Comparison of ENCODE assay signal across 18 mouse cellular contexts in genomic region chr19:14585235-14585634, GRCm38 (mm10).
"Had no signal": no experiment of that assay in that cellular context is flagged by ENCODE, and none has a peak within 500 bp of the region (broad histone marks: within the 10 kb centered on the region; RNA-seq: fewer than 3 reads in every experiment).

No protein-coding gene starts in this region.

- DNase-seq: kidney, adult 11 months; kidney, adult 8-10 months; kidney, postnatal 10 days; kidney, postnatal 36 days; layer of hippocampus, postnatal 36 days; liver, embryonic 13.5 days; lung, embryonic 14.5 days; retina, postnatal 1 day; right cerebral cortex, postnatal 25 days; thymus, adult 2 months; thymus, postnatal 25 days had no signal

- H3K4me3 ChIP-seq: kidney, embryonic 15.5 days; left cerebral cortex, adult 2 months; liver, embryonic 13.5 days; midbrain, embryonic 12.5 days; midbrain, embryonic 15.5 days; myocyte; neural tube, embryonic 13.5 days had no signal

- H3K27ac ChIP-seq: kidney, embryonic 15.5 days; left cerebral cortex, adult 2 months; liver, embryonic 13.5 days; midbrain, embryonic 12.5 days; midbrain, embryonic 15.5 days; neural tube, embryonic 13.5 days; stomach, postnatal 0 days had no signal

- ATAC-seq: midbrain, embryonic 15.5 days had no signal
